16 mouse cellular contexts compared by ENCODE assay signal in genomic region chr6:5296067-5296466, GRCm38 (mm10). TPM values are rescaled to one million over a fixed set of nuclear protein-coding genes. Genes with fewer than 3 reads are reported as not detected.
DNase-seq lines count a peak whose midpoint lies in the region; ATAC-seq and TF ChIP-seq lines count a peak whose summit lies in the region.
"Had no signal": no experiment of that assay in that cellular context is flagged by ENCODE, and none has a peak within 500 bp of the region (broad histone marks: within the 10 kb centered on the region; RNA-seq: fewer than 3 reads in every experiment).

No protein-coding gene starts in this region.

- H3K27ac ChIP-seq in forebrain, embryonic 10.5 days, result no peak overlapping the region
- no peak overlapping the region for H3K27ac ChIP-seq in forebrain, embryonic 14.5 days (ENCODE audit: low read depth, low read length)
- peak overlapping the region; percentile 73 for H3K27ac ChIP-seq in intestine, embryonic 16.5 days (ENCODE audit: low read length)
- H3K27ac ChIP-seq in intestine, embryonic 15.5 days, result no peak overlapping the region; the same call in 1 of the 2 replicates
- peak overlapping the region; percentile 96 for H3K27ac ChIP-seq in liver, embryonic 15.5 days (replicated peaks)
- H3K27ac ChIP-seq: hindbrain, postnatal 0 days; limb, embryonic 15.5 days; midbrain, embryonic 15.5 days had no signal

- H3K27me3 ChIP-seq in forebrain, embryonic 10.5 days (ENCODE audit: poor library complexity, severe bottlenecking), result peaks cover 10% of the 10 kb centered on the region; the same call in 1 of the 2 replicates
- no peaks in the 10 kb centered on the region for H3K27me3 ChIP-seq in forebrain, embryonic 14.5 days (replicated peaks; ENCODE audit: control insufficient read depth, insufficient read depth, low read length)
- H3K27me3 ChIP-seq in intestine, embryonic 16.5 days (replicated peaks; ENCODE audit: control insufficient read depth, insufficient read depth, low read length), result no peaks in the 10 kb centered on the region
- no peaks in the 10 kb centered on the region for H3K27me3 ChIP-seq in intestine, embryonic 15.5 days (replicated peaks)
- H3K27me3 ChIP-seq in G1E (ENCODE audit: insufficient read depth, low read length), result no peaks in the 10 kb centered on the region
- no peaks in the 10 kb centered on the region for H3K27me3 ChIP-seq in liver, embryonic 15.5 days
- H3K27me3 ChIP-seq: limb, embryonic 15.5 days had no signal

- H3K4me1 ChIP-seq in forebrain, embryonic 10.5 days, result peaks cover 31% of the 10 kb centered on the region
- H3K4me1 ChIP-seq in forebrain, embryonic 14.5 days (ENCODE audit: control insufficient read depth, insufficient read depth, low read length), result 0 out of 2 replicates have a peak, but pooled peaks cover 4% of the 10 kb centered on the region
- H3K4me1 ChIP-seq in intestine, embryonic 16.5 days (ENCODE audit: control insufficient read depth, insufficient read depth, low read length), result peaks cover 16% of the 10 kb centered on the region
- no peaks in the 10 kb centered on the region for H3K4me1 ChIP-seq in intestine, embryonic 15.5 days (replicated peaks)
- peaks cover 76% of the 10 kb centered on the region for H3K4me1 ChIP-seq in G1E (ENCODE audit: insufficient read depth, low read depth, low read length)
- peaks cover 71% of the 10 kb centered on the region for H3K4me1 ChIP-seq in liver, embryonic 15.5 days (replicated peaks)

- no peak for ATAC-seq in forebrain, embryonic 14.5 days
- peak; percentile 34 for ATAC-seq in intestine, embryonic 16.5 days
- ATAC-seq in intestine, embryonic 15.5 days, result no peak; the same call in 1 of the 2 replicates
- ATAC-seq in G1E (ENCODE audit: extremely low read depth, insufficient number of reproducible peaks, low FRiP score, poor library complexity, severe bottlenecking), result no peak
- no peak for ATAC-seq in liver, embryonic 15.5 days (ENCODE audit: insufficient read depth)
- ATAC-seq: hindbrain, postnatal 0 days; midbrain, embryonic 15.5 days had no signal

- DNase-seq in forebrain, embryonic 10.5 days (ENCODE audit: extremely low spot score, low spot score), result no peak
- no peak for DNase-seq in forebrain, embryonic 14.5 days (ENCODE audit: low spot score)
- no peak for DNase-seq in G1E (ENCODE audit: low spot score)
- no peak for DNase-seq in spleen, postnatal 36 days (ENCODE audit: low spot score in 2 of 2)
- no peak for DNase-seq in cerebellum, postnatal 36 days
- DNase-seq: adrenal gland, adult 8-10 months; cerebellum, adult 11-12 months; heart, adult 18-20 months; heart, postnatal 14 days; kidney, adult 9 months had no signal

- no peak for TF ChIP-seq CTCF in G1E (IDR thresholded peaks at IDR 0.05; ENCODE audit: low read depth, low read length)

- 95% methylated on average over 7 of the region's 7 CpGs for WGBS in forebrain, embryonic 10.5 days
- WGBS in forebrain, embryonic 14.5 days, result 89% methylated on average over 7 of the region's 7 CpGs
- WGBS in intestine, embryonic 16.5 days, result 78% methylated on average over 7 of the region's 7 CpGs
- WGBS in intestine, embryonic 15.5 days, result 83% methylated on average over 7 of the region's 7 CpGs
- 84% methylated on average over 7 of the region's 7 CpGs for WGBS in liver, embryonic 15.5 days (ENCODE audit: insufficient replicate concordance)

- H3K4me3 ChIP-seq in forebrain, embryonic 10.5 days, result peak overlapping the region; percentile 74; the same call in 1 of the 2 replicates
- no peak overlapping the region for H3K4me3 ChIP-seq in forebrain, embryonic 14.5 days (ENCODE audit: low read depth, low read length)
- peak overlapping the region; percentile 73 for H3K4me3 ChIP-seq in intestine, embryonic 16.5 days (ENCODE audit: low read length)
- H3K4me3 ChIP-seq in intestine, embryonic 15.5 days (replicated peaks), result no peak overlapping the region
- peak overlapping the region; percentile 78; the same call in 1 of the 2 replicates for H3K4me3 ChIP-seq in G1E (ENCODE audit: low read depth, low read length)
- peak overlapping the region; percentile 78 for H3K4me3 ChIP-seq in liver, embryonic 15.5 days (replicated peaks)
- H3K4me3 ChIP-seq: limb, embryonic 15.5 days; midbrain, embryonic 15.5 days had no signal

- 0 out of 2 replicates have a peak, but pooled peaks cover 2% of the 10 kb centered on the region for H3K36me3 ChIP-seq in forebrain, embryonic 10.5 days (replicated peaks)
- H3K36me3 ChIP-seq in forebrain, embryonic 14.5 days (ENCODE audit: control insufficient read depth, insufficient read depth, low read length), result no peaks in the 10 kb centered on the region
- peaks cover 2% of the 10 kb centered on the region; the same call in 1 of the 2 replicates for H3K36me3 ChIP-seq in intestine, embryonic 16.5 days (ENCODE audit: control insufficient read depth, insufficient read depth, low read length)
- H3K36me3 ChIP-seq in intestine, embryonic 15.5 days, result no peaks in the 10 kb centered on the region
- H3K36me3 ChIP-seq in G1E (replicated peaks), result peaks cover 39% of the 10 kb centered on the region
- peaks cover 43% of the 10 kb centered on the region for H3K36me3 ChIP-seq in liver, embryonic 15.5 days (replicated peaks)
- H3K36me3 ChIP-seq: limb, embryonic 15.5 days; midbrain, embryonic 15.5 days had no signal

- no peaks in the 10 kb centered on the region for H3K9me3 ChIP-seq in forebrain, embryonic 10.5 days
- no peaks in the 10 kb centered on the region for H3K9me3 ChIP-seq in forebrain, embryonic 14.5 days (replicated peaks; ENCODE audit: control insufficient read depth, low read length)
- H3K9me3 ChIP-seq in intestine, embryonic 16.5 days (ENCODE audit: control insufficient read depth, low read length), result no peaks in the 10 kb centered on the region
- H3K9me3 ChIP-seq in intestine, embryonic 15.5 days, result no peaks in the 10 kb centered on the region
- no peaks in the 10 kb centered on the region for H3K9me3 ChIP-seq in G1E (replicated peaks)
- no peaks in the 10 kb centered on the region for H3K9me3 ChIP-seq in liver, embryonic 15.5 days (replicated peaks)
- H3K9me3 ChIP-seq: limb, embryonic 15.5 days; midbrain, embryonic 15.5 days had no signal

- H3K4me2 ChIP-seq in forebrain, embryonic 14.5 days (ENCODE audit: low read length), result no peak overlapping the region
- peak overlapping the region; percentile 73 for H3K4me2 ChIP-seq in intestine, embryonic 16.5 days (ENCODE audit: low read depth, low read length)
- H3K4me2 ChIP-seq in intestine, embryonic 15.5 days (replicated peaks), result no peak overlapping the region; the same call in 1 of the 2 replicates
- peak overlapping the region; percentile 75 for H3K4me2 ChIP-seq in liver, embryonic 15.5 days
- H3K4me2 ChIP-seq: limb, embryonic 15.5 days; midbrain, embryonic 15.5 days had no signal

- H3K9ac ChIP-seq in forebrain, embryonic 14.5 days (ENCODE audit: low read length), result no peak overlapping the region
- no peak overlapping the region for H3K9ac ChIP-seq in intestine, embryonic 16.5 days (ENCODE audit: low read depth, low read length)
- no peak overlapping the region for H3K9ac ChIP-seq in intestine, embryonic 15.5 days
- H3K9ac ChIP-seq in liver, embryonic 15.5 days, result peak overlapping the region; percentile 93
- H3K9ac ChIP-seq: limb, embryonic 15.5 days; midbrain, embryonic 15.5 days had no signal

RNA-seq across cellular contexts. Expression of gene Pon2, which starts 2.2 kb away (rescaled TPM):
- polyA plus RNA-seq in forebrain, embryonic 10.5 days (2016; fragmentation: Nextera tagmentation; extraction: Ambion mirVana), result 33.3 and 34.9 TPM in 2 replicates
- polyA plus RNA-seq in forebrain, embryonic 14.5 days (2014; fragmentation: Nextera tagmentation; extraction: Ambion mirVana), result 11.7 and 15.0 TPM in 2 replicates
- polyA plus RNA-seq in intestine, embryonic 16.5 days (2015; fragmentation: Nextera tagmentation; extraction: Ambion mirVana), result 89.7 and 100 TPM in 2 replicates
- polyA plus RNA-seq in intestine, embryonic 15.5 days (2015; fragmentation: Nextera tagmentation; extraction: Ambion mirVana), result 58.4 and 64.5 TPM in 2 replicates
- total RNA-seq in G1E (2014; fragmentation: Nextera tagmentation) (94.6 and 95.6 TPM in 2 replicates), G1E (2017) (54.5 and 58.7 TPM in 2 replicates)
- polyA plus RNA-seq in G1E (2012), result 31.9 and 36.5 TPM in 2 replicates
- 48.2 and 52.1 TPM in 2 replicates for polyA plus RNA-seq in liver, embryonic 15.5 days (2015; fragmentation: Nextera tagmentation; extraction: Ambion mirVana)

RNA-seq across cellular contexts. Expression of gene Pon3, which starts 40.0 kb away (rescaled TPM):
- polyA plus RNA-seq in forebrain, embryonic 10.5 days (2016; fragmentation: Nextera tagmentation; extraction: Ambion mirVana), result 4.5 TPM in 2 replicates
- polyA plus RNA-seq in forebrain, embryonic 14.5 days (2014; fragmentation: Nextera tagmentation; extraction: Ambion mirVana), result 4.1 and 4.8 TPM in 2 replicates
- polyA plus RNA-seq in intestine, embryonic 16.5 days (2015; fragmentation: Nextera tagmentation; extraction: Ambion mirVana), result 27.7 and 30.2 TPM in 2 replicates
- 22.4 and 23.5 TPM in 2 replicates for polyA plus RNA-seq in intestine, embryonic 15.5 days (2015; fragmentation: Nextera tagmentation; extraction: Ambion mirVana)
- 75.7 and 101 TPM in 2 replicates for total RNA-seq in G1E (2014; fragmentation: Nextera tagmentation)
- 48.2 and 48.5 TPM in 2 replicates for total RNA-seq in G1E (2017)
- polyA plus RNA-seq in G1E (2012), result 1.5 and 1.9 TPM in 2 replicates
- 20.6 and 23.0 TPM in 2 replicates for polyA plus RNA-seq in liver, embryonic 15.5 days (2015; fragmentation: Nextera tagmentation; extraction: Ambion mirVana)

Comparison
In these comparisons a context has a peak if more than half of its experiments do, and no peak if none do; other contexts are left out.
1. H3K27ac ChIP-seq: peak in intestine, embryonic 16.5 days (single experiment) and liver, embryonic 15.5 days (single experiment); none in forebrain, embryonic 10.5 days (single experiment), forebrain, embryonic 14.5 days (single experiment) and intestine, embryonic 15.5 days (single experiment).
2. H3K4me3 ChIP-seq: peak in forebrain, embryonic 10.5 days (single experiment), intestine, embryonic 16.5 days (single experiment), G1E (single experiment) and liver, embryonic 15.5 days (single experiment); none in forebrain, embryonic 14.5 days (single experiment) and intestine, embryonic 15.5 days (single experiment).
3. H3K4me2 ChIP-seq: peak in intestine, embryonic 16.5 days (single experiment) and liver, embryonic 15.5 days (single experiment); none in forebrain, embryonic 14.5 days (single experiment) and intestine, embryonic 15.5 days (single experiment).